Mouse (Mus musculus) ES-E14 (cell line): ENCODE results near the gene Ksr1. TPM values are rescaled to one million over a fixed set of nuclear protein-coding genes. Genes with fewer than 3 reads are reported as not detected.

Experiments used
- DNase-seq: peaks from one replicate; pipeline ENCODE4 v3.0.0-alpha.2; 2013; ENCODE audit warnings: low read depth, low spot score
- H3K27ac ChIP-seq: 2 replicates; pipeline ENCODE4 v1.5.1; 2012; ENCODE audit warnings: low read depth, mild to moderate bottlenecking, low read length, moderate library complexity, mixed read lengths; ENCODE audit not compliant: poor library complexity, insufficient read depth, severe bottlenecking
- H3K36me3 ChIP-seq: 2 replicates; pipeline ENCODE4 v1.6.1; 2012; ENCODE audit warnings: mild to moderate bottlenecking, low read length, moderate library complexity, mixed read lengths; ENCODE audit not compliant: control insufficient read depth, poor library complexity, insufficient read depth, severe bottlenecking
- H3K4me1 ChIP-seq, 2 experiments: fragments of 150-350 bp in 1 of 2; sonication (generic) in 1 of 2; 2 replicates each; pipeline ENCODE4 v1.6.1; 2012; ENCODE audit warnings: low read length in 2 of 2, mild to moderate bottlenecking in 1 of 2, mixed read lengths in 1 of 2; ENCODE audit not compliant: control insufficient read depth in 2 of 2, insufficient read depth in 2 of 2, poor library complexity in 1 of 2
- H3K4me3 ChIP-seq, 2 experiments: fragments of 150-350 bp in 1 of 2; sonication (generic) in 1 of 2; 2 replicates each; pipeline ENCODE4 v1.5.1; 2012; ENCODE audit warnings: low read length in 2 of 2, low read depth in 1 of 2, mild to moderate bottlenecking in 1 of 2, mixed read lengths in 1 of 2; ENCODE audit not compliant: insufficient read depth in 1 of 2, poor library complexity in 1 of 2, severe bottlenecking in 1 of 2
- H3K9ac ChIP-seq: 2 replicates; pipeline ENCODE4 v1.6.1; 2012; ENCODE audit warnings: low read depth, mild to moderate bottlenecking, low read length, mixed read lengths; ENCODE audit not compliant: poor library complexity, insufficient read depth, severe bottlenecking
- H3K9me3 ChIP-seq: fragments of 150-350 bp; sonication (generic); 2 replicates; pipeline ENCODE4 v1.6.1; 2012; ENCODE audit warnings: low read depth, mild to moderate bottlenecking, low read length; ENCODE audit not compliant: control insufficient read depth, insufficient read depth
- CHD2 ChIP-seq: IDR thresholded peaks from 2 replicates; pipeline ENCODE4 v1.6.1; 2014; ENCODE audit warnings: mild to moderate bottlenecking, low read depth, low read length, inconsistent platforms
- HCFC1 ChIP-seq: IDR thresholded peaks from 2 replicates; pipeline ENCODE4 v1.6.1; 2012; ENCODE audit warnings: low read length, inconsistent platforms, borderline replicate concordance; ENCODE audit not compliant: insufficient read depth
- MAFK ChIP-seq: IDR thresholded peaks from 2 replicates; pipeline ENCODE4 v1.6.1; 2014; ENCODE audit warnings: mild to moderate bottlenecking, low read depth, low read length, inconsistent platforms; ENCODE audit not compliant: insufficient read depth
- ZC3H11A ChIP-seq: IDR thresholded peaks from 2 replicates; pipeline ENCODE4 v1.6.1; 2012; ENCODE audit warnings: low read depth, mild to moderate bottlenecking, inconsistent platforms, low read length, borderline replicate concordance
- ZNF384 ChIP-seq: IDR thresholded peaks from 2 replicates; pipeline ENCODE4 v1.6.1; 2012; ENCODE audit warnings: low read depth, low read length, inconsistent platforms
- in situ Hi-C, 2 experiments: fragments of 600-800 bp; cut with MboI; formaldehyde crosslinking; loops; one replicate each; pipeline ENCODE4 v1.15.1; 2025; ENCODE audit warnings: low sequenced_read_pairs in 2 of 2, inconsistent platforms in 1 of 2; ENCODE audit not compliant: unreplicated experiment in 2 of 2
- total RNA-seq: library from RNA; depleted of rRNA; stranded (reverse); fragments of 300-350 nt; gene quantifications from 2 replicates; pipeline ENCODE4 v1.2.3, GENCODE M21; 2012

The Ksr1 gene
- total RNA-seq, 1 experiment: 11.3 TPM

- H3K27ac ChIP-seq: no peak overlapping the region
- TF ChIP-seq ZNF384 (no peak), MAFK (no peak), CHD2 (no peak), ZC3H11A (no peak), HCFC1 (no peak)
- no peak overlapping the region for H3K4me3 ChIP-seq
- no peak for DNase-seq
- no peaks in the 10 kb centered on the region for H3K9me3 ChIP-seq
- H3K9ac ChIP-seq: no peak overlapping the region
- in situ Hi-C loops: no loop called here
- H3K4me1 ChIP-seq: peaks cover 0 to 12% of the 10 kb centered on the region in 2 experiments; a peak in 1 of 4 replicates
- H3K36me3 ChIP-seq: no peaks in the 10 kb centered on the region
Observed at GRCm38 (mm10) chr11:79022836-79023235, 123.4 kb downstream of the Ksr1 start.

- Histone ChIP-seq H3K4me3 (peak overlapping the region in 1 of 2 experiments; percentile 1; a peak in 1 of 4 replicates), H3K27ac (no peak overlapping the region), H3K36me3 (no peaks in the 10 kb centered on the region), H3K9ac (peak overlapping the region; percentile 3; the same call in 1 of the 2 replicates), H3K4me1 (peaks cover 0 to 20% of the 10 kb centered on the region in 2 experiments; a peak in 1 of 4 replicates), H3K9me3 (no peaks in the 10 kb centered on the region)
- no peak for DNase-seq
- TF ChIP-seq CHD2 (no peak), HCFC1 (no peak), ZNF384 (no peak), MAFK (no peak), ZC3H11A (no peak)
- in situ Hi-C loops: no loop called here
Observed at GRCm38 (mm10) chr11:79020535-79021045, 125.6 kb downstream of the Ksr1 start.

GRCm38 (mm10) chr11:79019839-79020534 lies 126.2 kb downstream of the Ksr1 start:
- Histone ChIP-seq H3K36me3 (no peaks in the 10 kb centered on the region), H3K9me3 (no peaks in the 10 kb centered on the region), H3K9ac (peak overlapping the region; percentile 3; the same call in 1 of the 2 replicates), H3K4me3 (no peak overlapping the region; a peak in 1 of 4 replicates), H3K4me1 (peaks cover 0 to 23% of the 10 kb centered on the region in 2 experiments; a peak in 2 of 4 replicates), H3K27ac (no peak overlapping the region)
- DNase-seq: no peak
- in situ Hi-C loops: no loop called here
- TF ChIP-seq CHD2 (no peak), ZNF384 (no peak)

- H3K4me1 ChIP-seq: peaks cover 3 to 31% of the 10 kb centered on the region in 2 experiments; a peak in 3 of 4 replicates
- H3K9ac ChIP-seq: no peak overlapping the region
- in situ Hi-C loops: no loop called here
- peak; percentile 80 for DNase-seq
- H3K27ac ChIP-seq: no peak overlapping the region
- H3K9me3 ChIP-seq: no peaks in the 10 kb centered on the region
- no peaks in the 10 kb centered on the region for H3K36me3 ChIP-seq
- H3K4me3 ChIP-seq: no peak overlapping the region
- TF ChIP-seq HCFC1: no peak
- no peak for TF ChIP-seq ZNF384
- peak; percentile 26; the same call in 1 of the 2 replicates for TF ChIP-seq ZC3H11A
Observed at GRCm38 (mm10) chr11:79018954-79019704, 127.1 kb downstream of the Ksr1 start.
